Mouse (Mus musculus): ENCODE measurements around the gene Txnrd2.

The Txnrd2 gene

GRCm38 (mm10) chr16:18394056-18394455 lies 32.1 kb upstream of the Txnrd2 start:
- DNase-seq (ENCODE audit: low spot score), result no peak

- DNase-seq (ENCODE audit: low spot score), result no peak
Observed at GRCm38 (mm10) chr16:18394777-18395619, 31.2 kb upstream of the Txnrd2 start.

GRCm38 (mm10) chr16:18395620-18396036 lies 30.6 kb upstream of the Txnrd2 start:
- DNase-seq (ENCODE audit: low spot score), result peak; percentile 34

- DNase-seq (ENCODE audit: low spot score), result peak; percentile 83
Observed at GRCm38 (mm10) chr16:18396201-18396600, 30.0 kb upstream of the Txnrd2 start.

GRCm38 (mm10) chr16:18396791-18397621 lies 29.2 kb upstream of the Txnrd2 start:
- no peak for DNase-seq (ENCODE audit: low spot score)

- DNase-seq (ENCODE audit: low spot score), result no peak
Observed at GRCm38 (mm10) chr16:18400028-18400427, 26.2 kb upstream of the Txnrd2 start.

- no peak for DNase-seq (ENCODE audit: low spot score)
Observed at GRCm38 (mm10) chr16:18400472-18401216, 25.5 kb upstream of the Txnrd2 start.

- DNase-seq (ENCODE audit: low spot score), result no peak
Observed at GRCm38 (mm10) chr16:18403285-18403684, 22.9 kb upstream of the Txnrd2 start.

GRCm38 (mm10) chr16:18405091-18405854 lies 20.9 kb upstream of the Txnrd2 start:
- no peak for DNase-seq (ENCODE audit: low spot score)

- DNase-seq (ENCODE audit: low spot score), result no peak
Observed at GRCm38 (mm10) chr16:18405876-18406275, 20.3 kb upstream of the Txnrd2 start.

- peak; percentile 65 for DNase-seq (ENCODE audit: low spot score)
Observed at GRCm38 (mm10) chr16:18406293-18406692, 19.9 kb upstream of the Txnrd2 start.

GRCm38 (mm10) chr16:18407912-18408311 lies 18.3 kb upstream of the Txnrd2 start:
- no peak for DNase-seq (ENCODE audit: low spot score)

- DNase-seq (ENCODE audit: low spot score), result no peak
Observed at GRCm38 (mm10) chr16:18409776-18410175, 16.4 kb upstream of the Txnrd2 start.

GRCm38 (mm10) chr16:18410418-18410817 lies 15.8 kb upstream of the Txnrd2 start:
- DNase-seq (ENCODE audit: low spot score), result no peak

- no peak for DNase-seq (ENCODE audit: low spot score)
Observed at GRCm38 (mm10) chr16:18411026-18411649, 15.0 kb upstream of the Txnrd2 start.

GRCm38 (mm10) chr16:18411802-18412476 lies 14.2 kb upstream of the Txnrd2 start:
- peak; percentile 56 for DNase-seq (ENCODE audit: low spot score)

- DNase-seq (ENCODE audit: low spot score), result peak; percentile 47
Observed at GRCm38 (mm10) chr16:18413032-18413816, 13.0 kb upstream of the Txnrd2 start.

GRCm38 (mm10) chr16:18416094-18416761 lies 10.0 kb upstream of the Txnrd2 start:
- peak; percentile 76 for DNase-seq (ENCODE audit: low spot score)

GRCm38 (mm10) chr16:18416837-18417236 lies 9.3 kb upstream of the Txnrd2 start:
- no peak for DNase-seq (ENCODE audit: low spot score)
